Mouse (Mus musculus): ENCODE results near the gene Snapc4.

DNA sequence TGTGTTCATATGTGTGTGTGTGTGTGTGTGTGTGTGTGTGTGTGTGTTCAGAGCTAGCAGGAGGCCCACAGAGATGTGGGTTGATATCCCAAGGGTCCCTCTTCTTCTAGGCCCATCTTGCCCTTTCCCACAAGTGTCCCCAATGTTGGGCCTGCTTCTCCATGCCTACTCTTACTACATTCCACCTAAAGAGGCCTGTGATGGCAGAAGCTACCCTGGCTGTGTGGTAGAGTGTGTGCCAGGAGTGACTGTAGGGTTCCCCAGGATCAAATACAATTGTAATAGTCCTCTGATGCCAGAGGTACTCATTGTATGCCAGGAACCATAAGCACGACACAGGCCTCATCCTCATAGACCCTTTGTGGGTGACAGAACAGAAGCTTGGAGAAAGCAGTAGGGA is 67.1 kb downstream of the Snapc4 start:
- TF ChIP-seq CTCF (IDR thresholded peaks at IDR 0.05; ENCODE audit: low read depth) = no peak
- TF ChIP-seq EP300 (optimal IDR thresholded peaks at IDR 0.05) = no peak
